22 mouse cellular contexts compared by ENCODE assay signal in genomic region chrX:69666145-69666677, GRCm38 (mm10).
DNase-seq lines count a peak whose midpoint lies in the region; ATAC-seq lines count a peak whose summit lies in the region.
"Had no signal": no experiment of that assay in that cellular context is flagged by ENCODE, and none has a peak within 500 bp of the region (broad histone marks: within the 10 kb centered on the region; RNA-seq: fewer than 3 reads in every experiment).

No protein-coding gene starts in this region.

- H3K9ac ChIP-seq in hindbrain, embryonic 11.5 days (ENCODE audit: low read depth, low read length) = no peak overlapping the region
- H3K9ac ChIP-seq in forebrain, embryonic 12.5 days = no peak overlapping the region
- H3K9ac ChIP-seq in hindbrain, embryonic 13.5 days = no peak overlapping the region
- H3K9ac ChIP-seq in midbrain, embryonic 15.5 days = no peak overlapping the region
- H3K9ac ChIP-seq: heart, embryonic 13.5 days; liver, embryonic 14.5 days; lung, embryonic 15.5 days had no signal

- peak; percentile 11 for DNase-seq in hindbrain, embryonic 11.5 days (ENCODE audit: low spot score)
- no peak for DNase-seq in hindbrain, embryonic 10.5 days (ENCODE audit: low spot score)
- DNase-seq in heart, postnatal 36 days = no peak
- DNase-seq in layer of hippocampus, postnatal 36 days = no peak
- DNase-seq: adrenal gland, postnatal 14 days; cerebellum, adult 11 months; cerebellum, postnatal 36 days; heart, adult 11 months; right cerebral cortex, postnatal 14 days; spleen, adult 18-20 months; thymus, postnatal 36 days had no signal

- 53% methylated on average over 3 of the region's 3 CpGs for WGBS in hindbrain, embryonic 11.5 days
- WGBS in hindbrain, embryonic 10.5 days = 62% methylated on average over 3 of the region's 3 CpGs
- WGBS in forebrain, embryonic 12.5 days = 28% methylated on average over 3 of the region's 3 CpGs
- 31% methylated on average over 3 of the region's 3 CpGs for WGBS in hindbrain, embryonic 13.5 days
- WGBS in midbrain, embryonic 15.5 days = 42% methylated on average over 3 of the region's 3 CpGs

- intact Hi-C loops in heart, postnatal 36 days (cut with DNase I) = no loop called here

- H3K4me2 ChIP-seq in hindbrain, embryonic 11.5 days (replicated peaks; ENCODE audit: low read depth, low read length) = no peak overlapping the region
- no peak overlapping the region for H3K4me2 ChIP-seq in forebrain, embryonic 12.5 days
- H3K4me2 ChIP-seq in hindbrain, embryonic 13.5 days = no peak overlapping the region
- no peak overlapping the region for H3K4me2 ChIP-seq in midbrain, embryonic 15.5 days
- H3K4me2 ChIP-seq: heart, embryonic 13.5 days; lung, embryonic 15.5 days had no signal

- H3K9me3 ChIP-seq in hindbrain, embryonic 11.5 days (ENCODE audit: control insufficient read depth, low read length) = no peaks in the 10 kb centered on the region
- H3K9me3 ChIP-seq in hindbrain, embryonic 10.5 days = no peaks in the 10 kb centered on the region
- H3K9me3 ChIP-seq in forebrain, embryonic 12.5 days = no peaks in the 10 kb centered on the region
- no peaks in the 10 kb centered on the region for H3K9me3 ChIP-seq in hindbrain, embryonic 13.5 days
- H3K9me3 ChIP-seq in midbrain, embryonic 15.5 days = no peaks in the 10 kb centered on the region
- H3K9me3 ChIP-seq: heart, embryonic 13.5 days; lung, embryonic 15.5 days had no signal

- no peaks in the 10 kb centered on the region for H3K27me3 ChIP-seq in hindbrain, embryonic 11.5 days (ENCODE audit: control insufficient read depth, insufficient read depth, low read length)
- no peaks in the 10 kb centered on the region for H3K27me3 ChIP-seq in hindbrain, embryonic 10.5 days (ENCODE audit: insufficient read depth, poor library complexity, severe bottlenecking)
- no peaks in the 10 kb centered on the region for H3K27me3 ChIP-seq in forebrain, embryonic 12.5 days
- H3K27me3 ChIP-seq in hindbrain, embryonic 13.5 days = no peaks in the 10 kb centered on the region
- no peaks in the 10 kb centered on the region for H3K27me3 ChIP-seq in midbrain, embryonic 15.5 days (replicated peaks)
- H3K27me3 ChIP-seq: heart, embryonic 13.5 days; lung, embryonic 15.5 days had no signal

- H3K36me3 ChIP-seq in hindbrain, embryonic 11.5 days (ENCODE audit: control insufficient read depth, insufficient read depth, low read length) = no peaks in the 10 kb centered on the region
- H3K36me3 ChIP-seq in hindbrain, embryonic 10.5 days = no peaks in the 10 kb centered on the region
- no peaks in the 10 kb centered on the region for H3K36me3 ChIP-seq in forebrain, embryonic 12.5 days (replicated peaks)
- no peaks in the 10 kb centered on the region for H3K36me3 ChIP-seq in hindbrain, embryonic 13.5 days
- H3K36me3 ChIP-seq in midbrain, embryonic 15.5 days (replicated peaks) = no peaks in the 10 kb centered on the region
- H3K36me3 ChIP-seq: heart, embryonic 13.5 days; lung, embryonic 15.5 days had no signal

- no peak overlapping the region for H3K4me3 ChIP-seq in hindbrain, embryonic 11.5 days (ENCODE audit: low read depth, low read length)
- no peak overlapping the region for H3K4me3 ChIP-seq in hindbrain, embryonic 10.5 days
- no peak overlapping the region for H3K4me3 ChIP-seq in forebrain, embryonic 12.5 days (replicated peaks)
- H3K4me3 ChIP-seq in hindbrain, embryonic 13.5 days = no peak overlapping the region
- no peak overlapping the region for H3K4me3 ChIP-seq in midbrain, embryonic 15.5 days
- H3K4me3 ChIP-seq: heart, embryonic 13.5 days; lung, embryonic 15.5 days had no signal

- no peak overlapping the region for H3K27ac ChIP-seq in hindbrain, embryonic 11.5 days (ENCODE audit: low read depth, low read length)
- H3K27ac ChIP-seq in hindbrain, embryonic 10.5 days = no peak overlapping the region
- 0 out of 2 replicates have a peak overlapping the region, but pooled peaks have one; percentile 50 for H3K27ac ChIP-seq in forebrain, embryonic 12.5 days
- H3K27ac ChIP-seq in hindbrain, embryonic 13.5 days = peak overlapping the region; percentile 62; the same call in 1 of the 2 replicates
- H3K27ac ChIP-seq in midbrain, embryonic 15.5 days = no peak overlapping the region
- H3K27ac ChIP-seq: heart, embryonic 13.5 days; liver, embryonic 14.5 days; lung, embryonic 15.5 days; macrophage had no signal

- ATAC-seq in hindbrain, embryonic 11.5 days (ENCODE audit: low FRiP score) = peak; percentile 80
- ATAC-seq in forebrain, embryonic 12.5 days (ENCODE audit: low FRiP score) = peak; percentile 92
- ATAC-seq in hindbrain, embryonic 13.5 days (ENCODE audit: low FRiP score) = peak; percentile 78
- ATAC-seq in midbrain, embryonic 15.5 days (replicated peaks) = peak; percentile 75
- no peak for ATAC-seq in inflammation-experienced regulatory T-cells, adult 6 months
- ATAC-seq: CD4-positive, CD25-positive, alpha-beta regulatory T cell, adult 4 months; intestine, embryonic 16.5 days; Patski had no signal

- no peaks in the 10 kb centered on the region for H3K4me1 ChIP-seq in hindbrain, embryonic 11.5 days (replicated peaks; ENCODE audit: control insufficient read depth, insufficient read depth, low read length)
- H3K4me1 ChIP-seq in hindbrain, embryonic 10.5 days (replicated peaks) = no peaks in the 10 kb centered on the region
- peaks cover 3% of the 10 kb centered on the region; the same call in 1 of the 2 replicates for H3K4me1 ChIP-seq in forebrain, embryonic 12.5 days
- no peaks in the 10 kb centered on the region for H3K4me1 ChIP-seq in hindbrain, embryonic 13.5 days (replicated peaks)
- H3K4me1 ChIP-seq in midbrain, embryonic 15.5 days = no peaks in the 10 kb centered on the region
- H3K4me1 ChIP-seq: heart, embryonic 13.5 days; lung, embryonic 15.5 days had no signal

Comparison
In these comparisons a context has a peak if more than half of its experiments do, and no peak if none do; other contexts are left out.
1. H3K27ac ChIP-seq: peak in forebrain, embryonic 12.5 days (single experiment) and hindbrain, embryonic 13.5 days (single experiment); none in hindbrain, embryonic 11.5 days (single experiment), hindbrain, embryonic 10.5 days (single experiment) and midbrain, embryonic 15.5 days (single experiment).